Mouse (Mus musculus) embryonic fibroblast, embryonic 13.5 days (primary cell): Measurements from ENCODE around the gene E330034G19Rik. TPM values are rescaled to one million over a fixed set of nuclear protein-coding genes. Genes with fewer than 3 reads are reported as not detected.

Source experiments
- H3K27ac ChIP-seq: 2 replicates; pipeline ENCODE4 v1.5.1; 2012; ENCODE audit warnings: low read length, control low read depth, inconsistent platforms; ENCODE audit not compliant: insufficient read depth
- H3K4me1 ChIP-seq: 2 replicates; pipeline ENCODE4 v1.6.1; 2011; ENCODE audit warnings: low read length; ENCODE audit not compliant: control insufficient read depth, insufficient read depth
- H3K4me3 ChIP-seq: 2 replicates; pipeline ENCODE4 v1.5.1; 2011; ENCODE audit warnings: mild to moderate bottlenecking, control low read depth, low read length; ENCODE audit not compliant: insufficient read depth
- CTCF ChIP-seq: IDR thresholded peaks from 2 replicates; pipeline ENCODE4 v1.5.1; 2011; ENCODE audit warnings: mild to moderate bottlenecking, control low read depth, low read length, moderate library complexity, borderline replicate concordance; ENCODE audit not compliant: insufficient read depth
- POLR2A ChIP-seq: IDR thresholded peaks from 2 replicates; pipeline ENCODE4 v1.6.1; 2011; ENCODE audit warnings: low read depth, mild to moderate bottlenecking, control low read depth, low read length, moderate library complexity
- polyA plus RNA-seq: library from polyadenylated mRNA; stranded (reverse); fragments of >200 nt; gene quantifications from 2 replicates; pipeline ENCODE4 v1.2.4, GENCODE M21; 2011; ENCODE audit warnings: low read depth; ENCODE audit not compliant: missing spikeins, insufficient read length

Gene E330034G19Rik
- polyA plus RNA-seq, result not detected in 2 replicates

- Histone ChIP-seq H3K4me3 (no peak within 1 kb of the TSS), H3K27ac (no peak within 1 kb of the TSS), H3K4me1 (no peaks in the 10 kb centered on the region)
- TF ChIP-seq POLR2A (no peak), CTCF (no peak)
Measured at GRCm38 (mm10) chr14:24292914-24293313, at the start of gene E330034G19Rik. Gene E330034G19Rik (plus strand): TSS chr14:24293214.

- Histone ChIP-seq H3K4me3 (peak overlapping the region; percentile 81), H3K27ac (peak overlapping the region; percentile 38), H3K4me1 (no peaks in the 10 kb centered on the region; the same call in 1 of the 2 replicates)
- TF ChIP-seq POLR2A, result peak; percentile 37
- no peak for TF ChIP-seq CTCF
Measured at GRCm38 (mm10) chr14:24244330-24245176, 48.5 kb upstream of the E330034G19Rik start.

- H3K27ac ChIP-seq, result peak within 1 kb of the TSS; percentile 38
- H3K4me1 ChIP-seq, result no peaks in the 10 kb centered on the region; the same call in 1 of the 2 replicates
- H3K4me3 ChIP-seq, result peak within 1 kb of the TSS; percentile 81
- TF ChIP-seq POLR2A, result peak; percentile 33; the same call in 1 of the 2 replicates
- TF ChIP-seq CTCF, result no peak
Measured at GRCm38 (mm10) chr14:24245177-24246081, 47.6 kb upstream of the E330034G19Rik start, which contains the start of gene Dlg5. Gene Dlg5 (minus strand): TSS chr14:24245920.

- no peak overlapping the region for H3K4me3 ChIP-seq
- no peak for TF ChIP-seq CTCF
- no peak for TF ChIP-seq POLR2A
- peaks cover 2% of the 10 kb centered on the region; the same call in 1 of the 2 replicates for H3K4me1 ChIP-seq
- H3K27ac ChIP-seq, result no peak overlapping the region
Measured at GRCm38 (mm10) chr14:24249926-24250325, 43.1 kb upstream of the E330034G19Rik start.

GRCm38 (mm10) chr14:24251326-24251725, 41.7 kb upstream of the E330034G19Rik start:
- Histone ChIP-seq H3K27ac (no peak overlapping the region), H3K4me3 (no peak overlapping the region), H3K4me1 (peaks cover 2% of the 10 kb centered on the region; the same call in 1 of the 2 replicates)
- TF ChIP-seq CTCF, result no peak
- no peak for TF ChIP-seq POLR2A

GRCm38 (mm10) chr14:24253611-24254202, 39.3 kb upstream of the E330034G19Rik start:
- Histone ChIP-seq H3K27ac (peak overlapping the region; percentile 56; the same call in 1 of the 2 replicates), H3K4me3 (no peak overlapping the region), H3K4me1 (peaks cover 2% of the 10 kb centered on the region; the same call in 1 of the 2 replicates)
- TF ChIP-seq CTCF, result no peak
- TF ChIP-seq POLR2A, result no peak

- no peak overlapping the region for H3K27ac ChIP-seq
- TF ChIP-seq CTCF, result no peak
- no peak for TF ChIP-seq POLR2A
- H3K4me1 ChIP-seq, result peaks cover 2% of the 10 kb centered on the region; the same call in 1 of the 2 replicates
- no peak overlapping the region for H3K4me3 ChIP-seq
Measured at GRCm38 (mm10) chr14:24255956-24256355, 37.1 kb upstream of the E330034G19Rik start.

- no peaks in the 10 kb centered on the region for H3K4me1 ChIP-seq
- no peak overlapping the region for H3K27ac ChIP-seq
- TF ChIP-seq POLR2A, result no peak
- TF ChIP-seq CTCF, result no peak
- no peak overlapping the region for H3K4me3 ChIP-seq
Measured at GRCm38 (mm10) chr14:24260391-24260790, 32.6 kb upstream of the E330034G19Rik start.

GRCm38 (mm10) chr14:24262382-24262781, 30.6 kb upstream of the E330034G19Rik start:
- H3K27ac ChIP-seq, result no peak overlapping the region
- no peaks in the 10 kb centered on the region for H3K4me1 ChIP-seq
- no peak overlapping the region for H3K4me3 ChIP-seq
- TF ChIP-seq CTCF (no peak), POLR2A (no peak)
